Mouse (Mus musculus): Measurements from ENCODE around the gene Psma6.

- no peak for TF ChIP-seq MYC (IDR thresholded peaks at IDR 0.05; ENCODE audit: low read depth, low read length)
- no peak for TF ChIP-seq ZMIZ1 (IDR thresholded peaks at IDR 0.05; ENCODE audit: low read depth, low read length)
- peak; percentile 44; the same call in 1 of the 2 replicates for TF ChIP-seq ZNF384 (IDR thresholded peaks at IDR 0.05; ENCODE audit: low read depth, low read length)
- no peak for TF ChIP-seq CTCF (IDR thresholded peaks at IDR 0.05 in 2 of 3, conservative IDR thresholded peaks at IDR 0.05 in 1 of 3; ENCODE audit: control insufficient read depth in 1 of 3, insufficient read depth in 1 of 3, low read depth in 2 of 3, low read length in 3 of 3, poor library complexity in 1 of 3, severe bottlenecking in 1 of 3)
- no peak for TF ChIP-seq MAFK (IDR thresholded peaks at IDR 0.05; ENCODE audit: borderline replicate concordance, low read depth, low read length)
- no peak for TF ChIP-seq POLR2A (IDR thresholded peaks at IDR 0.05; ENCODE audit: control insufficient read depth in 1 of 2, insufficient read depth in 1 of 2, low read depth in 1 of 2, low read length in 2 of 2, poor library complexity in 1 of 2)
- no peak for TF ChIP-seq TCF12 (IDR thresholded peaks at IDR 0.05; ENCODE audit: low read depth, low read length)
- no peak for TF ChIP-seq MXI1 (IDR thresholded peaks at IDR 0.05; ENCODE audit: low read depth, low read length)
- no peak for TF ChIP-seq HCFC1 (IDR thresholded peaks at IDR 0.05; ENCODE audit: low read depth, low read length)
- no peak for TF ChIP-seq USF1 (IDR thresholded peaks at IDR 0.05; ENCODE audit: low read depth, low read length)
- no peak for TF ChIP-seq EP300 (IDR thresholded peaks at IDR 0.05; ENCODE audit: low read depth in 1 of 2, low read length in 2 of 2)
- no peak for TF ChIP-seq JUND (IDR thresholded peaks at IDR 0.05; ENCODE audit: low read depth, low read length)
- TF ChIP-seq KAT2A (conservative IDR thresholded peaks at IDR 0.05; ENCODE audit: low read depth, low read length) = no peak
Observed at GRCm38 (mm10) chr12:55433802-55434435, 49.9 kb downstream of the Psma6 start.

Data from MEL (cell line).